Mouse (Mus musculus): Measurements from ENCODE around the gene 9530053A07Rik. TPM values are rescaled to one million over a fixed set of nuclear protein-coding genes. Genes with fewer than 3 reads are reported as not detected.

9530053A07Rik gene
- polyA plus RNA-seq, 1 experiment from 2014 or later: 0.11 TPM

- ATAC-seq (replicated peaks; ENCODE audit: low FRiP score) (no peak), DNase-seq (ENCODE audit: low spot score) (no peak)
- Histone ChIP-seq H3K9ac (ENCODE audit: low read length) (no peak overlapping the region), H3K36me3 (ENCODE audit: control insufficient read depth, insufficient read depth, low read length) (no peaks in the 10 kb centered on the region), H3K9me3 (ENCODE audit: control insufficient read depth, low read length) (no peaks in the 10 kb centered on the region; the same call in 1 of the 2 replicates), H3K4me1 (replicated peaks; ENCODE audit: control insufficient read depth, insufficient read depth, low read length) (no peaks in the 10 kb centered on the region), H3K27me3 (ENCODE audit: control insufficient read depth, insufficient read depth, low read length) (no peaks in the 10 kb centered on the region), H3K27ac (ENCODE audit: low read depth, low read length) (no peak overlapping the region), H3K4me2 (ENCODE audit: low read depth, low read length, severe bottlenecking) (no peak overlapping the region), H3K4me3 (ENCODE audit: low read depth, low read length) (no peak overlapping the region)
- 66% methylated on average over 9 of the region's 9 CpGs for WGBS
Measured at GRCm38 (mm10) chr7:28161163-28161749, 32.0 kb downstream of the 9530053A07Rik start.

GRCm38 (mm10) chr7:28165406-28165805, 36.1 kb downstream of the 9530053A07Rik start:
- no peaks in the 10 kb centered on the region for H3K36me3 ChIP-seq (ENCODE audit: control insufficient read depth, insufficient read depth, low read length)
- H3K4me3 ChIP-seq (ENCODE audit: low read depth, low read length): no peak overlapping the region
- no peaks in the 10 kb centered on the region for H3K27me3 ChIP-seq (ENCODE audit: control insufficient read depth, insufficient read depth, low read length)
- 73% methylated on average over 6 of the region's 6 CpGs for WGBS
- DNase-seq (ENCODE audit: low spot score) (no peak), ATAC-seq (replicated peaks; ENCODE audit: low FRiP score) (no peak)
- H3K27ac ChIP-seq (ENCODE audit: low read depth, low read length): no peak overlapping the region
- no peak overlapping the region for H3K4me2 ChIP-seq (ENCODE audit: low read depth, low read length, severe bottlenecking)
- no peak overlapping the region for H3K9ac ChIP-seq (ENCODE audit: low read length)
- H3K4me1 ChIP-seq (replicated peaks; ENCODE audit: control insufficient read depth, insufficient read depth, low read length): peaks cover 5% of the 10 kb centered on the region; the same call in 1 of the 2 replicates
- no peaks in the 10 kb centered on the region; the same call in 1 of the 2 replicates for H3K9me3 ChIP-seq (ENCODE audit: control insufficient read depth, low read length)

GRCm38 (mm10) chr7:28168320-28169115, 39.3 kb downstream of the 9530053A07Rik start:
- WGBS: 13% methylated on average over 9 of the region's 9 CpGs
- H3K27me3 ChIP-seq (ENCODE audit: control insufficient read depth, insufficient read depth, low read length): no peaks in the 10 kb centered on the region
- H3K4me3 ChIP-seq (ENCODE audit: low read depth, low read length): peak overlapping the region; percentile 58
- H3K4me2 ChIP-seq (ENCODE audit: low read depth, low read length, severe bottlenecking): peak overlapping the region; percentile 93
- H3K27ac ChIP-seq (ENCODE audit: low read depth, low read length): no peak overlapping the region
- no peaks in the 10 kb centered on the region; the same call in 1 of the 2 replicates for H3K9me3 ChIP-seq (ENCODE audit: control insufficient read depth, low read length)
- peaks cover 14% of the 10 kb centered on the region; the same call in 1 of the 2 replicates for H3K4me1 ChIP-seq (replicated peaks; ENCODE audit: control insufficient read depth, insufficient read depth, low read length)
- no peak for ATAC-seq (replicated peaks; ENCODE audit: low FRiP score)
- peak; percentile 82 for DNase-seq (ENCODE audit: low spot score)
- H3K36me3 ChIP-seq (ENCODE audit: control insufficient read depth, insufficient read depth, low read length): no peaks in the 10 kb centered on the region
- H3K9ac ChIP-seq (ENCODE audit: low read length): peak overlapping the region; percentile 72

GRCm38 (mm10) chr7:28169489-28170422, 40.5 kb downstream of the 9530053A07Rik start, which contains the start of gene Fbl:
Gene Fbl, plus strand, starts transcription at chr7:28169710.
- Histone ChIP-seq H3K9ac (ENCODE audit: low read length) (peak within 1 kb of the TSS; percentile 72), H3K4me2 (ENCODE audit: low read depth, low read length, severe bottlenecking) (peak within 1 kb of the TSS; percentile 93), H3K36me3 (ENCODE audit: control insufficient read depth, insufficient read depth, low read length) (no peaks in the 10 kb centered on the region), H3K4me3 (ENCODE audit: low read depth, low read length) (peak within 1 kb of the TSS; percentile 58), H3K4me1 (replicated peaks; ENCODE audit: control insufficient read depth, insufficient read depth, low read length) (peaks cover 14% of the 10 kb centered on the region; the same call in 1 of the 2 replicates), H3K9me3 (ENCODE audit: control insufficient read depth, low read length) (no peaks in the 10 kb centered on the region; the same call in 1 of the 2 replicates), H3K27me3 (ENCODE audit: control insufficient read depth, insufficient read depth, low read length) (no peaks in the 10 kb centered on the region), H3K27ac (ENCODE audit: low read depth, low read length) (peak within 1 kb of the TSS; percentile 25)
- DNase-seq (ENCODE audit: low spot score) (peak; percentile 95), ATAC-seq (replicated peaks; ENCODE audit: low FRiP score) (peak; percentile 91)
- WGBS: under 1% methylated on average over 72 of the region's 80 CpGs

- H3K4me1 ChIP-seq (replicated peaks; ENCODE audit: control insufficient read depth, insufficient read depth, low read length): peaks cover 10% of the 10 kb centered on the region; the same call in 1 of the 2 replicates
- H3K4me2 ChIP-seq (ENCODE audit: low read depth, low read length, severe bottlenecking): no peak overlapping the region
- DNase-seq (ENCODE audit: low spot score): no peak
- H3K9ac ChIP-seq (ENCODE audit: low read length): no peak overlapping the region
- H3K36me3 ChIP-seq (ENCODE audit: control insufficient read depth, insufficient read depth, low read length): peaks cover 3% of the 10 kb centered on the region; the same call in 1 of the 2 replicates
- 86% methylated on average over 4 of the region's 4 CpGs for WGBS
- no peaks in the 10 kb centered on the region for H3K9me3 ChIP-seq (ENCODE audit: control insufficient read depth, low read length)
- no peak overlapping the region for H3K4me3 ChIP-seq (ENCODE audit: low read depth, low read length)
- no peak for ATAC-seq (replicated peaks; ENCODE audit: low FRiP score)
- H3K27me3 ChIP-seq (ENCODE audit: control insufficient read depth, insufficient read depth, low read length): no peaks in the 10 kb centered on the region
- H3K27ac ChIP-seq (ENCODE audit: low read depth, low read length): no peak overlapping the region
Measured at GRCm38 (mm10) chr7:28175358-28175757, 46.1 kb downstream of the 9530053A07Rik start.

- 0% methylated on average over 25 of the region's 25 CpGs for WGBS
- H3K4me2 ChIP-seq (ENCODE audit: low read depth, low read length, severe bottlenecking): peak within 1 kb of the TSS; percentile 80
- H3K27ac ChIP-seq (ENCODE audit: low read depth, low read length): peak within 1 kb of the TSS; percentile 93
- DNase-seq (ENCODE audit: low spot score): peak; percentile 99
- H3K4me1 ChIP-seq (replicated peaks; ENCODE audit: control insufficient read depth, insufficient read depth, low read length): peaks cover 5% of the 10 kb centered on the region; the same call in 1 of the 2 replicates
- ATAC-seq (replicated peaks; ENCODE audit: low FRiP score): peak; percentile 89
- peak within 1 kb of the TSS; percentile 93 for H3K9ac ChIP-seq (ENCODE audit: low read length)
- H3K27me3 ChIP-seq (ENCODE audit: control insufficient read depth, insufficient read depth, low read length): no peaks in the 10 kb centered on the region
- H3K4me3 ChIP-seq (ENCODE audit: low read depth, low read length): peak within 1 kb of the TSS; percentile 96
- peaks cover 22% of the 10 kb centered on the region for H3K36me3 ChIP-seq (ENCODE audit: control insufficient read depth, insufficient read depth, low read length)
- H3K9me3 ChIP-seq (ENCODE audit: control insufficient read depth, low read length): no peaks in the 10 kb centered on the region
Measured at GRCm38 (mm10) chr7:28179228-28179627, 50.0 kb downstream of the 9530053A07Rik start, which contains the start of gene Dyrk1b. Gene Dyrk1b, plus strand, starts transcription at chr7:28179469.

- WGBS: under 1% methylated on average over 25 of the region's 56 CpGs
- H3K4me2 ChIP-seq (ENCODE audit: low read depth, low read length, severe bottlenecking): peak overlapping the region; percentile 80
- peak; percentile 97 for DNase-seq (ENCODE audit: low spot score)
- peaks cover 26% of the 10 kb centered on the region for H3K36me3 ChIP-seq (ENCODE audit: control insufficient read depth, insufficient read depth, low read length)
- peak overlapping the region; percentile 93 for H3K9ac ChIP-seq (ENCODE audit: low read length)
- H3K4me1 ChIP-seq (replicated peaks; ENCODE audit: control insufficient read depth, insufficient read depth, low read length): peaks cover 5% of the 10 kb centered on the region; the same call in 1 of the 2 replicates
- peak; percentile 95 for ATAC-seq (replicated peaks; ENCODE audit: low FRiP score)
- H3K27me3 ChIP-seq (ENCODE audit: control insufficient read depth, insufficient read depth, low read length): no peaks in the 10 kb centered on the region
- peak overlapping the region; percentile 96 for H3K4me3 ChIP-seq (ENCODE audit: low read depth, low read length)
- H3K27ac ChIP-seq (ENCODE audit: low read depth, low read length): peak overlapping the region; percentile 93
- H3K9me3 ChIP-seq (ENCODE audit: control insufficient read depth, low read length): no peaks in the 10 kb centered on the region
Measured at GRCm38 (mm10) chr7:28179741-28180377, 50.6 kb downstream of the 9530053A07Rik start.

Data from forebrain, embryonic 11.5 days (tissue).